Mouse (Mus musculus) cerebellum, adult 2 months (tissue): ENCODE results near the gene P3h1. TPM values are rescaled to one million over a fixed set of nuclear protein-coding genes. Genes with fewer than 3 reads are reported as not detected.

Experiments
- DNase-seq, 2 experiments: peaks; one replicate each; pipeline ENCODE4 v3.0.0; 2021
- H3K27ac ChIP-seq: fragments of 200-500 bp; 2 replicates; pipeline ENCODE4 v1.5.1; 2012; ENCODE audit warnings: low read length, control low read depth, inconsistent platforms; ENCODE audit not compliant: insufficient read depth
- H3K27me3 ChIP-seq: fragments of 200-500 bp; 2 replicates; pipeline ENCODE4 v1.6.1; 2012; ENCODE audit warnings: inconsistent platforms, mild to moderate bottlenecking, low read length, moderate library complexity; ENCODE audit not compliant: control insufficient read depth, insufficient read depth
- H3K4me1 ChIP-seq: fragments of 200-500 bp; 2 replicates; pipeline ENCODE4 v1.6.1; 2011; ENCODE audit warnings: low read length; ENCODE audit not compliant: control insufficient read depth, insufficient read depth
- H3K4me3 ChIP-seq: fragments of 200-500 bp; replicated peaks from 2 replicates; pipeline ENCODE3; 2011; ENCODE audit warnings: mild to moderate bottlenecking, low read depth, low read length, control low read depth; ENCODE audit not compliant: insufficient read depth
- CTCF ChIP-seq: fragments of 200-500 bp; IDR thresholded peaks from 2 replicates; pipeline ENCODE4 v1.5.1; 2011; ENCODE audit warnings: low read depth, mild to moderate bottlenecking, control low read depth, low read length, moderate library complexity, borderline replicate concordance; ENCODE audit not compliant: insufficient read depth
- POLR2A ChIP-seq: fragments of 200-500 bp; IDR thresholded peaks from 2 replicates; pipeline ENCODE4 v1.6.1; 2011; ENCODE audit warnings: low read length, control low read depth, borderline replicate concordance; ENCODE audit not compliant: insufficient read depth
- WGBS: fragments of 180-500 bp; shearing (Covaris S2); methylation state at CpG from one replicate; pipeline ENCODE4 v1.1.7; 2018; 5-methylcytosine and 5-hydroxymethylcytosine counted together
- polyA plus RNA-seq: library from polyadenylated mRNA; depleted of rRNA; stranded (reverse); fragments of >200 nt; gene quantifications from 2 replicates; pipeline ENCODE4 v1.2.3, GENCODE M21; 2012

P3h1 gene
- polyA plus RNA-seq, 1 experiment: 12.3 TPM

- no peak for TF ChIP-seq CTCF
- TF ChIP-seq POLR2A: no peak
- Histone ChIP-seq H3K27me3 (no peaks in the 10 kb centered on the region), H3K4me3 (no peak overlapping the region), H3K4me1 (no peaks in the 10 kb centered on the region), H3K27ac (no peak overlapping the region)
- DNase-seq: no peak
- WGBS: 71% methylated on average over 3 of the region's 3 CpGs
These were observed 41.4 kb upstream of the P3h1 start for GRCm38 (mm10) chr4:119191273-119191672.

- WGBS: 92% methylated on average over 4 of the region's 4 CpGs
- DNase-seq: no peak
- Histone ChIP-seq H3K4me3 (no peak overlapping the region), H3K27ac (no peak overlapping the region), H3K27me3 (no peaks in the 10 kb centered on the region), H3K4me1 (no peaks in the 10 kb centered on the region)
- TF ChIP-seq CTCF (no peak), POLR2A (no peak)
These were observed 40.0 kb upstream of the P3h1 start for GRCm38 (mm10) chr4:119192757-119193156.

GRCm38 (mm10) chr4:119194909-119195581 lies 37.7 kb upstream of the P3h1 start, which contains the start of gene Svbp:
Gene Svbp, plus strand, starts transcription at chr4:119195306.
- TF ChIP-seq POLR2A (peak; percentile 23; the same call in 1 of the 2 replicates), CTCF (no peak)
- peak within 1 kb of the TSS; percentile 82 for H3K4me3 ChIP-seq
- H3K27me3 ChIP-seq: no peaks in the 10 kb centered on the region
- H3K27ac ChIP-seq: no peak within 1 kb of the TSS
- DNase-seq: peak; percentile 81 to 83
- no peaks in the 10 kb centered on the region; the same call in 1 of the 2 replicates for H3K4me1 ChIP-seq
- WGBS: under 1% methylated on average over 44 of the region's 47 CpGs

GRCm38 (mm10) chr4:119195582-119196320 lies 37.0 kb upstream of the P3h1 start:
- Histone ChIP-seq H3K4me3 (peak overlapping the region; percentile 82), H3K4me1 (no peaks in the 10 kb centered on the region; the same call in 1 of the 2 replicates), H3K27me3 (no peaks in the 10 kb centered on the region), H3K27ac (no peak overlapping the region)
- peak in 1 of 2 experiments; percentile 31 for DNase-seq
- no peak for TF ChIP-seq CTCF
- no peak for TF ChIP-seq POLR2A
- WGBS: 10% methylated on average over 18 of the region's 18 CpGs

GRCm38 (mm10) chr4:119198105-119198504 lies 34.6 kb upstream of the P3h1 start:
- Histone ChIP-seq H3K27me3 (no peaks in the 10 kb centered on the region), H3K27ac (no peak overlapping the region), H3K4me1 (no peaks in the 10 kb centered on the region; the same call in 1 of the 2 replicates), H3K4me3 (no peak overlapping the region)
- 61% methylated on average over 6 of the region's 6 CpGs for WGBS
- TF ChIP-seq CTCF: no peak
- no peak for DNase-seq

GRCm38 (mm10) chr4:119204672-119205071 lies 28.0 kb upstream of the P3h1 start:
- 20% methylated on average over 8 of the region's 8 CpGs for WGBS
- TF ChIP-seq CTCF (peak; percentile 67), POLR2A (no peak)
- Histone ChIP-seq H3K27me3 (no peaks in the 10 kb centered on the region), H3K27ac (no peak overlapping the region), H3K4me1 (no peaks in the 10 kb centered on the region), H3K4me3 (no peak overlapping the region)
- DNase-seq: peak; percentile 24 to 33

GRCm38 (mm10) chr4:119216667-119217066 lies 16.0 kb upstream of the P3h1 start:
- no peak overlapping the region for H3K4me3 ChIP-seq
- no peaks in the 10 kb centered on the region; the same call in 1 of the 2 replicates for H3K4me1 ChIP-seq
- WGBS: 34% methylated on average over 8 of the region's 8 CpGs
- no peak for DNase-seq
- no peaks in the 10 kb centered on the region for H3K27me3 ChIP-seq
- H3K27ac ChIP-seq: no peak overlapping the region
- TF ChIP-seq POLR2A (no peak), CTCF (no peak)
